In the genomic region with DNA sequence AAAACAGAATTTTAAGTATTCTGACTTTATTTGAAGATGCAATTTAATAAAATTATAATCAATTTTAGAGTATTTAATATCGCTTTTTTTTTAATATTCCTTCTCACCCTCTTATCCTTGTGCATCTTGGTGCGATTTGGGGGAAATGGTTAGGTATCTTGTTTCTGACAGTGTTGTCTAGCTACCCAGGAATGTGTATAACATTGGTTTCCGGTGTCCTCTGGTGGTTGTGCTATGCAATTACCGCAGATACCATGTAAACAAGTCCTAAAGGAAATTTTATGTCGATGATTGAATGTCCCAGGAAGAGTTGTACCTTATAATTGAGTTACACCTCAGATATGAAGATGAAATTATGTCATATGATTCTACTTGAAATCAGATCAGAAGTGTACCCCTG, we compare ENCODE assay signal across 8 mouse cellular contexts.
DNase-seq lines count a peak whose midpoint lies in the region; ATAC-seq and TF ChIP-seq lines count a peak whose summit lies in the region.

No protein-coding gene starts in this region.

- TF ChIP-seq EP300 in liver, embryonic 14.5 days (IDR thresholded peaks at IDR 0.05; ENCODE audit: low read depth): no peak

- H3K4me3 ChIP-seq in liver, embryonic 14.5 days (ENCODE audit: insufficient read depth in 1 of 2, low read depth in 2 of 2, low read length in 2 of 2): no peak overlapping the region
- H3K4me3 ChIP-seq in liver, embryonic 11.5 days (ENCODE audit: low read depth, low read length): no peak overlapping the region

- H3K27ac ChIP-seq in liver, embryonic 14.5 days: no peak overlapping the region
- no peak overlapping the region for H3K27ac ChIP-seq in liver, embryonic 11.5 days (ENCODE audit: low read depth, low read length)

- DNase-seq in liver, embryonic 14.5 days (ENCODE audit: low read depth in 3 of 3, low spot score in 3 of 3): no peak
- no peak for DNase-seq in liver, embryonic 11.5 days (ENCODE audit: low spot score)
- DNase-seq in R1 (ENCODE audit: low read depth, low spot score): peak; percentile 49
- DNase-seq in left cerebral cortex, adult 18-20 months (ENCODE audit: low spot score in 2 of 2): peak; percentile 45 to 49
- no peak for DNase-seq in thymus, postnatal 10 days (ENCODE audit: low spot score in 2 of 2)
- DNase-seq in spleen, adult 18-20 months: no peak

- no peaks in the 10 kb centered on the region for H3K36me3 ChIP-seq in liver, embryonic 14.5 days (replicated peaks; ENCODE audit: control insufficient read depth, insufficient read depth, low read depth)
- no peaks in the 10 kb centered on the region for H3K36me3 ChIP-seq in liver, embryonic 11.5 days (ENCODE audit: control insufficient read depth, insufficient read depth, low read length)

- no peaks in the 10 kb centered on the region for H3K4me1 ChIP-seq in liver, embryonic 14.5 days (replicated peaks; ENCODE audit: control insufficient read depth in 2 of 2, insufficient read depth in 2 of 2, low read length in 1 of 2)
- no peaks in the 10 kb centered on the region for H3K4me1 ChIP-seq in liver, embryonic 11.5 days (replicated peaks; ENCODE audit: control insufficient read depth, insufficient read depth, low read length)

- no peak overlapping the region for H3K9ac ChIP-seq in liver, embryonic 14.5 days (replicated peaks)
- no peak overlapping the region for H3K9ac ChIP-seq in liver, embryonic 11.5 days (ENCODE audit: low read depth, low read length)

- no peaks in the 10 kb centered on the region for H3K9me3 ChIP-seq in liver, embryonic 14.5 days (ENCODE audit: control insufficient read depth, low read length)
- H3K9me3 ChIP-seq in liver, embryonic 11.5 days (ENCODE audit: control insufficient read depth, low read length): no peaks in the 10 kb centered on the region

- no peak overlapping the region for H3K4me2 ChIP-seq in liver, embryonic 14.5 days (ENCODE audit: low read depth)
- H3K4me2 ChIP-seq in liver, embryonic 11.5 days: no peak overlapping the region

- no peaks in the 10 kb centered on the region for H3K27me3 ChIP-seq in liver, embryonic 14.5 days (ENCODE audit: control insufficient read depth, insufficient read depth, low read length)
- H3K27me3 ChIP-seq in liver, embryonic 11.5 days (replicated peaks; ENCODE audit: control insufficient read depth, insufficient read depth, low read length): no peaks in the 10 kb centered on the region

- no peak for ATAC-seq in liver, embryonic 14.5 days (ENCODE audit: insufficient read depth)
- ATAC-seq in liver, embryonic 11.5 days (replicated peaks; ENCODE audit: low FRiP score): no peak
- 0 out of 2 replicates have a peak, but pooled peaks have one; percentile 52 for ATAC-seq in common myeloid progenitor, adult 5-6 weeks (replicated peaks; ENCODE audit: low read depth, poor library complexity, severe bottlenecking)
- ATAC-seq in erythroid progenitor cell, adult 5-6 weeks (replicated peaks; ENCODE audit: low FRiP score, poor library complexity, severe bottlenecking): no peak

- TF ChIP-seq CTCF in liver, embryonic 14.5 days (IDR thresholded peaks at IDR 0.05; ENCODE audit: low read depth): peak; percentile 26; the same call in 1 of the 2 replicates

- 34% methylated on average over 5 of the region's 5 CpGs for WGBS in liver, embryonic 14.5 days (ENCODE audit: insufficient replicate concordance)
- 43% methylated on average over 5 of the region's 5 CpGs for WGBS in liver, embryonic 11.5 days

Comparison
In these comparisons a context has a peak if more than half of its experiments do, and no peak if none do; other contexts are left out.
1. DNase-seq: peak in R1 (single experiment) and left cerebral cortex, adult 18-20 months (2 of 2); none in liver, embryonic 14.5 days (0 of 3), liver, embryonic 11.5 days (single experiment), thymus, postnatal 10 days (0 of 2) and spleen, adult 18-20 months (0 of 2).